Mouse (Mus musculus) natural killer cell, adult 2 months (primary cell): ENCODE results near the gene Stat5b.
A peak's percentile ranks its signal among the peaks of the same experiment; 100 is the strongest.
"Not testable (repeated sequence)": the region's sequence is repeated elsewhere in the genome, so short reads cannot be mapped to it uniquely, and the experiment has no call there.

Experiments used
- DNase-seq, 2 experiments: peaks; one replicate each; pipeline ENCODE4 v3.0.0; 2022; ENCODE audit warnings: low spot score in 2 of 2

Stat5b gene

GRCm38 (mm10) chr11:100816342-100816741 is 34.2 kb downstream of the Stat5b start:
- DNase-seq: no peak

GRCm38 (mm10) chr11:100814498-100814897 is 36.0 kb downstream of the Stat5b start:
- DNase-seq: peak; percentile 89 to 90

- no peak for DNase-seq
Observed at GRCm38 (mm10) chr11:100811132-100811531, 39.4 kb downstream of the Stat5b start.

GRCm38 (mm10) chr11:100810516-100810915 is 40.0 kb downstream of the Stat5b start:
- no peak for DNase-seq

- no peak for DNase-seq
Observed at GRCm38 (mm10) chr11:100806380-100807305, 43.9 kb downstream of the Stat5b start.

- DNase-seq: no peak
Observed at GRCm38 (mm10) chr11:100805535-100805934, 45.0 kb downstream of the Stat5b start.

- peak; percentile 74 to 80 for DNase-seq
Observed at GRCm38 (mm10) chr11:100804409-100804808, 46.1 kb downstream of the Stat5b start.

- DNase-seq: no peak
Observed at GRCm38 (mm10) chr11:100799426-100799825, 51.1 kb downstream of the Stat5b start.

GRCm38 (mm10) chr11:100796585-100796984 is 53.9 kb downstream of the Stat5b start:
- no peak for DNase-seq

- no peak for DNase-seq
Observed at GRCm38 (mm10) chr11:100795386-100795785, 55.1 kb downstream of the Stat5b start.

- DNase-seq: no peak
Observed at GRCm38 (mm10) chr11:100791457-100792049, 59.0 kb downstream of the Stat5b start.

GRCm38 (mm10) chr11:100790644-100791043 is 59.9 kb downstream of the Stat5b start:
- not testable (repeated sequence) for DNase-seq

GRCm38 (mm10) chr11:100789702-100790101 is 60.8 kb downstream of the Stat5b start:
- DNase-seq: no peak

GRCm38 (mm10) chr11:100785774-100786173 is 64.8 kb downstream of the Stat5b start:
- no peak for DNase-seq

- DNase-seq: no peak
Observed at GRCm38 (mm10) chr11:100784286-100784685, 66.2 kb downstream of the Stat5b start.

- DNase-seq: no peak
Observed at GRCm38 (mm10) chr11:100782568-100782967, 68.0 kb downstream of the Stat5b start.

- no peak for DNase-seq
Observed at GRCm38 (mm10) chr11:100781763-100782475, 68.6 kb downstream of the Stat5b start.

- no peak for DNase-seq
Observed at GRCm38 (mm10) chr11:100780247-100780646, 70.3 kb downstream of the Stat5b start.

GRCm38 (mm10) chr11:100778069-100778468 is 72.5 kb downstream of the Stat5b start:
- no peak for DNase-seq

GRCm38 (mm10) chr11:100775921-100776320 is 74.6 kb downstream of the Stat5b start:
- peak in 1 of 2 experiments; percentile 65 for DNase-seq

GRCm38 (mm10) chr11:100774261-100774660 is 76.3 kb downstream of the Stat5b start:
- no peak for DNase-seq
